Mouse (Mus musculus) embryonic fibroblast, embryonic 13.5 days (primary cell): ENCODE measurements around the gene Prkaca.

ENCODE experiments used
- CTCF ChIP-seq: IDR thresholded peaks from 2 replicates; pipeline ENCODE4 v1.5.1; 2011; ENCODE audit warnings: mild to moderate bottlenecking, control low read depth, low read length, moderate library complexity, borderline replicate concordance; ENCODE audit not compliant: insufficient read depth
- POLR2A ChIP-seq: IDR thresholded peaks from 2 replicates; pipeline ENCODE4 v1.6.1; 2011; ENCODE audit warnings: low read depth, mild to moderate bottlenecking, control low read depth, low read length, moderate library complexity

GRCm38 (mm10) chr8:83937645-83938044 lies 35.1 kb upstream of the Prkaca start:
- no peak for TF ChIP-seq POLR2A
- TF ChIP-seq CTCF: no peak
